Mouse (Mus musculus): ENCODE results near the gene Hdgfl2. TPM values are rescaled to one million over a fixed set of nuclear protein-coding genes. Genes with fewer than 3 reads are reported as not detected.
"Not testable (repeated sequence)": the region's sequence is repeated elsewhere in the genome, so short reads cannot be mapped to it uniquely, and the experiment has no call there.

Hdgfl2 gene
- polyA plus RNA-seq, 1 experiment from 2014 or later = 96.8 TPM

- peaks cover 52% of the 10 kb centered on the region for H3K36me3 ChIP-seq (ENCODE audit: control insufficient read depth, insufficient read depth, low read length)
- H3K27me3 ChIP-seq (ENCODE audit: control insufficient read depth, insufficient read depth, low read length) = no peaks in the 10 kb centered on the region
- H3K4me2 ChIP-seq (ENCODE audit: low read depth, low read length) = no peak overlapping the region
- 93% methylated on average over 8 of the region's 8 CpGs for WGBS
- ATAC-seq (ENCODE audit: low read depth) = no peak
- no peak overlapping the region for H3K9ac ChIP-seq (replicated peaks; ENCODE audit: low read depth, low read length)
- H3K9me3 ChIP-seq (ENCODE audit: control insufficient read depth, low read length) = no peaks in the 10 kb centered on the region
- no peak overlapping the region for H3K27ac ChIP-seq (ENCODE audit: low read depth, low read length)
- no peaks in the 10 kb centered on the region for H3K4me1 ChIP-seq (ENCODE audit: control insufficient read depth, insufficient read depth, low read length)
- H3K4me3 ChIP-seq (ENCODE audit: low read depth, low read length) = no peak overlapping the region
Measured at GRCm38 (mm10) chr17:56098180-56098579, 18.7 kb downstream of the Hdgfl2 start.

GRCm38 (mm10) chr17:56098711-56099572 is 19.5 kb downstream of the Hdgfl2 start:
- H3K9me3 ChIP-seq (ENCODE audit: control insufficient read depth, low read length) = no peaks in the 10 kb centered on the region
- peaks cover 53% of the 10 kb centered on the region for H3K36me3 ChIP-seq (ENCODE audit: control insufficient read depth, insufficient read depth, low read length)
- 93% methylated on average over 15 of the region's 15 CpGs for WGBS
- H3K4me2 ChIP-seq (ENCODE audit: low read depth, low read length) = no peak overlapping the region
- H3K9ac ChIP-seq (replicated peaks; ENCODE audit: low read depth, low read length) = no peak overlapping the region
- no peak for ATAC-seq (ENCODE audit: low read depth)
- H3K4me1 ChIP-seq (ENCODE audit: control insufficient read depth, insufficient read depth, low read length) = no peaks in the 10 kb centered on the region
- no peak overlapping the region for H3K27ac ChIP-seq (ENCODE audit: low read depth, low read length)
- H3K27me3 ChIP-seq (ENCODE audit: control insufficient read depth, insufficient read depth, low read length) = no peaks in the 10 kb centered on the region
- no peak overlapping the region for H3K4me3 ChIP-seq (ENCODE audit: low read depth, low read length)

- no peak overlapping the region for H3K4me3 ChIP-seq (ENCODE audit: low read depth, low read length)
- H3K9me3 ChIP-seq (ENCODE audit: control insufficient read depth, low read length) = no peaks in the 10 kb centered on the region
- H3K27me3 ChIP-seq (ENCODE audit: control insufficient read depth, insufficient read depth, low read length) = no peaks in the 10 kb centered on the region
- no peaks in the 10 kb centered on the region for H3K4me1 ChIP-seq (ENCODE audit: control insufficient read depth, insufficient read depth, low read length)
- peaks cover 51% of the 10 kb centered on the region for H3K36me3 ChIP-seq (ENCODE audit: control insufficient read depth, insufficient read depth, low read length)
- no peak overlapping the region for H3K4me2 ChIP-seq (ENCODE audit: low read depth, low read length)
- no peak overlapping the region for H3K9ac ChIP-seq (replicated peaks; ENCODE audit: low read depth, low read length)
- H3K27ac ChIP-seq (ENCODE audit: low read depth, low read length) = no peak overlapping the region
- 93% methylated on average over 3 of the region's 3 CpGs for whole genome bisulfite sequencing
- ATAC-seq (ENCODE audit: low read depth) = no peak
Measured at GRCm38 (mm10) chr17:56100811-56101210, 21.4 kb downstream of the Hdgfl2 start.

- no peaks in the 10 kb centered on the region for H3K27me3 ChIP-seq (ENCODE audit: control insufficient read depth, insufficient read depth, low read length)
- no peak for ATAC-seq (ENCODE audit: low read depth)
- peaks cover 37% of the 10 kb centered on the region for H3K36me3 ChIP-seq (ENCODE audit: control insufficient read depth, insufficient read depth, low read length)
- H3K4me1 ChIP-seq (ENCODE audit: control insufficient read depth, insufficient read depth, low read length) = no peaks in the 10 kb centered on the region
- H3K27ac ChIP-seq (ENCODE audit: low read depth, low read length) = no peak overlapping the region
- no peaks in the 10 kb centered on the region for H3K9me3 ChIP-seq (ENCODE audit: control insufficient read depth, low read length)
- 93% methylated on average over 5 of the region's 5 CpGs for WGBS
- H3K9ac ChIP-seq (replicated peaks; ENCODE audit: low read depth, low read length) = no peak overlapping the region
- H3K4me2 ChIP-seq (ENCODE audit: low read depth, low read length) = no peak overlapping the region
- no peak overlapping the region for H3K4me3 ChIP-seq (ENCODE audit: low read depth, low read length)
Measured at GRCm38 (mm10) chr17:56102158-56102557, 22.7 kb downstream of the Hdgfl2 start.

- Histone ChIP-seq H3K27me3 (ENCODE audit: control insufficient read depth, insufficient read depth, low read length) (no peaks in the 10 kb centered on the region), H3K27ac (ENCODE audit: low read depth, low read length) (no peak overlapping the region), H3K4me3 (ENCODE audit: low read depth, low read length) (no peak overlapping the region), H3K9me3 (ENCODE audit: control insufficient read depth, low read length) (no peaks in the 10 kb centered on the region), H3K4me2 (ENCODE audit: low read depth, low read length) (no peak overlapping the region), H3K4me1 (ENCODE audit: control insufficient read depth, insufficient read depth, low read length) (no peaks in the 10 kb centered on the region), H3K9ac (replicated peaks; ENCODE audit: low read depth, low read length) (no peak overlapping the region), H3K36me3 (ENCODE audit: control insufficient read depth, insufficient read depth, low read length) (peaks cover 31% of the 10 kb centered on the region)
- ATAC-seq (ENCODE audit: low read depth) = no peak
- 93% methylated on average over 9 of the region's 9 CpGs for WGBS
Measured at GRCm38 (mm10) chr17:56102927-56103326, 23.5 kb downstream of the Hdgfl2 start.

GRCm38 (mm10) chr17:56103465-56104285 is 24.2 kb downstream of the Hdgfl2 start:
- H3K27ac ChIP-seq (ENCODE audit: low read depth, low read length) = no peak overlapping the region
- 98% methylated on average over 8 of the region's 8 CpGs for WGBS

GRCm38 (mm10) chr17:56104821-56105220 is 25.4 kb downstream of the Hdgfl2 start:
- WGBS = 88% methylated on average over 2 of the region's 5 CpGs
- H3K36me3 ChIP-seq (ENCODE audit: control insufficient read depth, insufficient read depth, low read length) = peaks cover 23% of the 10 kb centered on the region

More at GRCm38 (mm10) chr17:56103465-56104285, 24.2 kb downstream of the Hdgfl2 start:
- H3K36me3 ChIP-seq (ENCODE audit: control insufficient read depth, insufficient read depth, low read length) = peaks cover 23% of the 10 kb centered on the region
- no peak for ATAC-seq (ENCODE audit: low read depth)
- no peaks in the 10 kb centered on the region for H3K4me1 ChIP-seq (ENCODE audit: control insufficient read depth, insufficient read depth, low read length)
- H3K9me3 ChIP-seq (ENCODE audit: control insufficient read depth, low read length) = no peaks in the 10 kb centered on the region
- H3K4me2 ChIP-seq (ENCODE audit: low read depth, low read length) = no peak overlapping the region
- H3K27me3 ChIP-seq (ENCODE audit: control insufficient read depth, insufficient read depth, low read length) = no peaks in the 10 kb centered on the region
- H3K9ac ChIP-seq (replicated peaks; ENCODE audit: low read depth, low read length) = no peak overlapping the region
- no peak overlapping the region for H3K4me3 ChIP-seq (ENCODE audit: low read depth, low read length)

GRCm38 (mm10) chr17:56106436-56106835 is 27.0 kb downstream of the Hdgfl2 start:
- H3K27ac ChIP-seq (ENCODE audit: low read depth, low read length); H3K9ac ChIP-seq (replicated peaks; ENCODE audit: low read depth, low read length); H3K4me1 ChIP-seq (ENCODE audit: control insufficient read depth, insufficient read depth, low read length); H3K4me2 ChIP-seq (ENCODE audit: low read depth, low read length); H3K27me3 ChIP-seq (ENCODE audit: control insufficient read depth, insufficient read depth, low read length); H3K9me3 ChIP-seq (ENCODE audit: control insufficient read depth, low read length); ATAC-seq (ENCODE audit: low read depth); H3K4me3 ChIP-seq (ENCODE audit: low read depth, low read length): not testable (repeated sequence)
- peaks cover 14% of the 10 kb centered on the region for H3K36me3 ChIP-seq (ENCODE audit: control insufficient read depth, insufficient read depth, low read length)
- WGBS = 95% methylated on average over 4 of the region's 4 CpGs

More at GRCm38 (mm10) chr17:56104821-56105220, 25.4 kb downstream of the Hdgfl2 start:
- ATAC-seq (ENCODE audit: low read depth); H3K4me2 ChIP-seq (ENCODE audit: low read depth, low read length); H3K27me3 ChIP-seq (ENCODE audit: control insufficient read depth, insufficient read depth, low read length); H3K4me1 ChIP-seq (ENCODE audit: control insufficient read depth, insufficient read depth, low read length); H3K4me3 ChIP-seq (ENCODE audit: low read depth, low read length); H3K9ac ChIP-seq (replicated peaks; ENCODE audit: low read depth, low read length); H3K27ac ChIP-seq (ENCODE audit: low read depth, low read length); H3K9me3 ChIP-seq (ENCODE audit: control insufficient read depth, low read length): not testable (repeated sequence)

- Histone ChIP-seq H3K4me1 (ENCODE audit: control insufficient read depth, insufficient read depth, low read length) (no peaks in the 10 kb centered on the region), H3K36me3 (ENCODE audit: control insufficient read depth, insufficient read depth, low read length) (peaks cover 11% of the 10 kb centered on the region), H3K27ac (ENCODE audit: low read depth, low read length) (no peak overlapping the region), H3K4me3 (ENCODE audit: low read depth, low read length) (no peak overlapping the region), H3K9ac (replicated peaks; ENCODE audit: low read depth, low read length) (no peak overlapping the region), H3K9me3 (ENCODE audit: control insufficient read depth, low read length) (no peaks in the 10 kb centered on the region), H3K27me3 (ENCODE audit: control insufficient read depth, insufficient read depth, low read length) (no peaks in the 10 kb centered on the region), H3K4me2 (ENCODE audit: low read depth, low read length) (no peak overlapping the region)
- no peak for ATAC-seq (ENCODE audit: low read depth)
- WGBS = 78% methylated on average over 4 of the region's 4 CpGs
Measured at GRCm38 (mm10) chr17:56106981-56107380, 27.5 kb downstream of the Hdgfl2 start.

All from neural tube, embryonic 14.5 days (tissue).